Mouse (Mus musculus): ENCODE data around the gene Serpina9.

DNA sequence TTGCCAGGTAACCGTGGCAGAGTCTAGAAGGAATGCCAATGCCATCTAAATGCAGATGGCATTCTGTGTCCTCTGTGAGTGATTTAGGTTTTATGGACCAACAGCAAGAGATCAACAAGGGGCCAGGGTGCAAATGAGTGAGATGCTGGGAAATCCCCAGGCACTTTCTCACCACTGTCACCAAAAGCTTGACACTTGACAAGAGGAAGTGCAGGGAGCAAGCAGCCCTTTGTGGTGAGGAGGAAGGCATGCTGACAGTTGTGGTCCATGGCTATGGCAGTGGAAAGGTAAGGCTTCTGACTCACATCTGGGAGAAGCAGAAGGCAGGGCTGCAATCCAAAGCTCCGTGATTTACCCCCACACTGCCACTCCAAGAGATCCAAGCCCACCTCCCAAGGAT lies 48.3 kb upstream of the Serpina9 start:
- no peak for TF ChIP-seq POLR2A (IDR thresholded peaks at IDR 0.05; ENCODE audit: low read depth, low read length)
- TF ChIP-seq CTCF (IDR thresholded peaks at IDR 0.05; ENCODE audit: extremely low read depth, insufficient read depth, insufficient read length, insufficient replicate concordance), result no peak

All from spleen, adult 2 months (tissue).